ENCODE assay signal across 33 mouse cellular contexts in genomic region chr8:65062195-65062594, GRCm38 (mm10). TPM values are rescaled to one million over a fixed set of nuclear protein-coding genes. Genes with fewer than 3 reads are reported as not detected.
"Had no signal": no experiment of that assay in that cellular context is flagged by ENCODE, and none has a peak within 500 bp of the region (broad histone marks: within the 10 kb centered on the region; RNA-seq: fewer than 3 reads in every experiment).

No protein-coding gene starts in this region.

- H3K4me1 ChIP-seq: heart, embryonic 10.5 days; heart, embryonic 12.5 days; hindbrain, embryonic 10.5 days; hindbrain, embryonic 12.5 days; intestine, embryonic 15.5 days; limb, embryonic 15.5 days; liver, embryonic 12.5 days had no signal

- ATAC-seq: hindbrain, embryonic 16.5 days; inflammation-experienced regulatory T-cells, adult 6 months; intestine, embryonic 15.5 days; intestine, postnatal 0 days; liver, embryonic 12.5 days had no signal

- H3K4me3 ChIP-seq: heart, embryonic 10.5 days; heart, embryonic 12.5 days; hindbrain, embryonic 10.5 days; hindbrain, embryonic 12.5 days; intestine, embryonic 15.5 days; limb, embryonic 13.5 days; limb, embryonic 15.5 days; liver, embryonic 12.5 days had no signal

- H3K4me2 ChIP-seq: heart, embryonic 12.5 days; hindbrain, embryonic 12.5 days; hindbrain, embryonic 14.5 days; intestine, embryonic 15.5 days; limb, embryonic 13.5 days; limb, embryonic 15.5 days; liver, embryonic 12.5 days had no signal

- DNase-seq: gastrocnemius, postnatal 14 days; gastrocnemius, postnatal 36 days; heart, adult 18-20 months; heart, postnatal 10 days; heart, postnatal 36 days; kidney, adult 18-20 months; kidney, adult 8-10 months; kidney, postnatal 10 days; kidney, postnatal 36 days; layer of hippocampus, adult 9-11 months; layer of hippocampus, postnatal 36 days; left cerebral cortex, postnatal 4 days had no signal

- H3K36me3 ChIP-seq: heart, embryonic 10.5 days; heart, embryonic 12.5 days; hindbrain, embryonic 10.5 days; hindbrain, embryonic 12.5 days; intestine, embryonic 15.5 days; limb, embryonic 13.5 days; limb, embryonic 15.5 days; liver, embryonic 12.5 days had no signal

- H3K27ac ChIP-seq: heart, embryonic 10.5 days; hindbrain, embryonic 10.5 days; hindbrain, embryonic 12.5 days; hindbrain, embryonic 14.5 days; intestine, embryonic 15.5 days; limb, embryonic 13.5 days; limb, embryonic 15.5 days; liver, embryonic 12.5 days; liver, embryonic 14.5 days had no signal

- H3K27me3 ChIP-seq: heart, embryonic 12.5 days; hindbrain, embryonic 12.5 days; intestine, embryonic 15.5 days; limb, embryonic 13.5 days; limb, embryonic 15.5 days; liver, embryonic 12.5 days had no signal

- H3K9me3 ChIP-seq: heart, embryonic 10.5 days; heart, embryonic 12.5 days; hindbrain, embryonic 10.5 days; hindbrain, embryonic 12.5 days; intestine, embryonic 15.5 days; limb, embryonic 13.5 days; limb, embryonic 15.5 days; liver, embryonic 12.5 days had no signal

- H3K9ac ChIP-seq: heart, embryonic 12.5 days; hindbrain, embryonic 12.5 days; hindbrain, embryonic 14.5 days; intestine, embryonic 15.5 days; limb, embryonic 13.5 days; limb, embryonic 15.5 days; liver, embryonic 12.5 days; liver, embryonic 14.5 days had no signal

RNA-seq across cellular contexts. Expression of gene Gm10663, which starts 12.6 kb away (rescaled TPM):
- polyA plus RNA-seq: gonadal fat pad, adult 2 months; heart, embryonic 10.5 days; heart, embryonic 12.5 days; heart, embryonic 14.5 days; heart, embryonic 16.5 days; hindbrain, embryonic 10.5 days; hindbrain, embryonic 12.5 days; hindbrain, embryonic 14.5 days; hindbrain, embryonic 16.5 days; inflammation-experienced regulatory T-cells, adult 6 months; intestine, embryonic 15.5 days; intestine, postnatal 0 days; kidney, embryonic 14.5 days; kidney, embryonic 16.5 days; large intestine, adult 2 months; limb, embryonic 11.5 days; limb, embryonic 13.5 days; limb, embryonic 15.5 days; liver, adult 2 months; liver, embryonic 12.5 days; liver, embryonic 14.5 days had no signal

RNA-seq across cellular contexts. Expression of gene Apela, which starts 25.1 kb away (rescaled TPM):
- polyA plus RNA-seq: gonadal fat pad, adult 2 months; inflammation-experienced regulatory T-cells, adult 6 months; large intestine, adult 2 months; liver, adult 2 months had no signal

RNA-seq across cellular contexts. Expression of gene Trim60, which starts 43.8 kb away (rescaled TPM):
- polyA plus RNA-seq: gonadal fat pad, adult 2 months; heart, embryonic 10.5 days; heart, embryonic 14.5 days; heart, embryonic 16.5 days; hindbrain, embryonic 10.5 days; hindbrain, embryonic 12.5 days; hindbrain, embryonic 16.5 days; inflammation-experienced regulatory T-cells, adult 6 months; intestine, embryonic 15.5 days; intestine, postnatal 0 days; kidney, embryonic 14.5 days; large intestine, adult 2 months; limb, embryonic 11.5 days; liver, adult 2 months; liver, embryonic 12.5 days; liver, embryonic 14.5 days had no signal

RNA-seq across cellular contexts. Expression of gene Trim61, which starts 43.9 kb away (rescaled TPM):
- polyA plus RNA-seq: gonadal fat pad, adult 2 months; hindbrain, embryonic 10.5 days; hindbrain, embryonic 12.5 days; hindbrain, embryonic 16.5 days; inflammation-experienced regulatory T-cells, adult 6 months; intestine, embryonic 15.5 days; large intestine, adult 2 months; limb, embryonic 11.5 days; liver, adult 2 months; liver, embryonic 12.5 days; liver, embryonic 14.5 days had no signal
